Mouse (Mus musculus) spleen, embryonic (tissue): Measurements from ENCODE around the gene Nol7.

Experiments used
- CTCF ChIA-PET: fragments of 350-600 bp; sonication (Branson Sonifier 250); formaldehyde crosslinking; loops from one replicate; lab custom pipeline; 2022; lab: Charles Lee

Gene Nol7

GRCm38 (mm10) chr13:43415249-43415648, 17.1 kb downstream of the Nol7 start:
- CTCF ChIA-PET = no interaction called here

- CTCF ChIA-PET = interaction anchor here (0.6 kb wide), 1 partner anchor 15 kb away, joined by 3 read pairs; no protein-coding TSS in a partner anchor
Observed at GRCm38 (mm10) chr13:43428436-43428835, 30.2 kb downstream of the Nol7 start.

- CTCF ChIA-PET = no interaction called here
Observed at GRCm38 (mm10) chr13:43433395-43433794, 35.2 kb downstream of the Nol7 start.

GRCm38 (mm10) chr13:43440376-43440775, 42.2 kb downstream of the Nol7 start:
- CTCF ChIA-PET = interaction anchor here (0.6 to 1.0 kb wide), 3 partner anchors 10 to 150 kb away, joined by 3 to 8 read pairs (median 3); no protein-coding TSS in a partner anchor

- CTCF ChIA-PET = interaction anchor here (0.5 kb wide), 1 partner anchor 105 kb away, joined by 4 read pairs; no protein-coding TSS in a partner anchor
Observed at GRCm38 (mm10) chr13:43442551-43442950, 44.4 kb downstream of the Nol7 start.

- CTCF ChIA-PET = no interaction called here
Observed at GRCm38 (mm10) chr13:43443706-43444105, 45.5 kb downstream of the Nol7 start.

GRCm38 (mm10) chr13:43444717-43445116, 46.5 kb downstream of the Nol7 start:
- CTCF ChIA-PET = no interaction called here

- CTCF ChIA-PET = no interaction called here
Observed at GRCm38 (mm10) chr13:43445754-43446153, 47.6 kb downstream of the Nol7 start.

- CTCF ChIA-PET = no interaction called here
Observed at GRCm38 (mm10) chr13:43447721-43448120, 49.5 kb downstream of the Nol7 start.

- CTCF ChIA-PET = interaction anchor here (0.7 kb wide), 2 partner anchors 10 to 24 kb away, joined by 3 read pairs; no protein-coding TSS in a partner anchor
Observed at GRCm38 (mm10) chr13:43450686-43451085, 52.5 kb downstream of the Nol7 start.

GRCm38 (mm10) chr13:43452177-43452576, 54.0 kb downstream of the Nol7 start:
- CTCF ChIA-PET = no interaction called here

- CTCF ChIA-PET = no interaction called here
Observed at GRCm38 (mm10) chr13:43452843-43453605, 54.8 kb downstream of the Nol7 start.

- CTCF ChIA-PET = no interaction called here
Observed at GRCm38 (mm10) chr13:43454431-43454830, 56.2 kb downstream of the Nol7 start.
